Mouse (Mus musculus): ENCODE measurements around the gene Fat3.

Gene Fat3

GRCm38 (mm10) chr9:16501186-16501711 lies at the start of gene Fat3:
TSS of gene Fat3 (minus strand) at chr9:16501285.
- DNase-seq = no peak

- DNase-seq = no peak
Measured at GRCm38 (mm10) chr9:16532884-16533283, 31.8 kb upstream of the Fat3 start.

GRCm38 (mm10) chr9:16517543-16517942 lies 16.5 kb upstream of the Fat3 start:
- DNase-seq = no peak

- DNase-seq = no peak
Measured at GRCm38 (mm10) chr9:16512005-16512404, 10.9 kb upstream of the Fat3 start.

GRCm38 (mm10) chr9:16503776-16504175 lies 2.7 kb upstream of the Fat3 start:
- no peak for DNase-seq

GRCm38 (mm10) chr9:16502673-16503343 lies 1.7 kb upstream of the Fat3 start:
- no peak for DNase-seq

- no peak for DNase-seq
Measured at GRCm38 (mm10) chr9:16501990-16502672, 1.0 kb upstream of the Fat3 start.

GRCm38 (mm10) chr9:16500382-16501185 lies 501 bp downstream of the Fat3 start:
- DNase-seq = no peak

- DNase-seq = no peak
Measured at GRCm38 (mm10) chr9:16499621-16500381, 1.3 kb downstream of the Fat3 start.

- DNase-seq = no peak
Measured at GRCm38 (mm10) chr9:16498876-16499275, 2.2 kb downstream of the Fat3 start.

- no peak for DNase-seq
Measured at GRCm38 (mm10) chr9:16497361-16497760, 3.7 kb downstream of the Fat3 start.

- no peak for DNase-seq
Measured at GRCm38 (mm10) chr9:16496331-16496730, 4.8 kb downstream of the Fat3 start.

GRCm38 (mm10) chr9:16489661-16490060 lies 11.4 kb downstream of the Fat3 start:
- DNase-seq = no peak

- no peak for DNase-seq
Measured at GRCm38 (mm10) chr9:16487565-16487964, 13.5 kb downstream of the Fat3 start.

GRCm38 (mm10) chr9:16486229-16486628 lies 14.9 kb downstream of the Fat3 start:
- no peak for DNase-seq

- no peak for DNase-seq
Measured at GRCm38 (mm10) chr9:16485173-16485572, 15.9 kb downstream of the Fat3 start.

- DNase-seq = no peak
Measured at GRCm38 (mm10) chr9:16484765-16485164, 16.3 kb downstream of the Fat3 start.

GRCm38 (mm10) chr9:16461491-16461890 lies 39.6 kb downstream of the Fat3 start:
- DNase-seq = no peak

- no peak for DNase-seq
Measured at GRCm38 (mm10) chr9:16460591-16460990, 40.5 kb downstream of the Fat3 start.

GRCm38 (mm10) chr9:16441930-16442329 lies 59.2 kb downstream of the Fat3 start:
- DNase-seq = no peak

- DNase-seq = no peak
Measured at GRCm38 (mm10) chr9:16440638-16441037, 60.4 kb downstream of the Fat3 start.

- no peak for DNase-seq
Measured at GRCm38 (mm10) chr9:16439941-16440340, 61.1 kb downstream of the Fat3 start.

GRCm38 (mm10) chr9:16437805-16438204 lies 63.3 kb downstream of the Fat3 start:
- DNase-seq = no peak
